Mouse (Mus musculus) small intestine, adult 2 months (tissue): Measurements from ENCODE around the gene Dennd1b.

Experiments used
- CTCF ChIP-seq: fragments of 200-500 bp; IDR thresholded peaks from 2 replicates; pipeline ENCODE4 v1.5.1; 2012; ENCODE audit warnings: low read depth, mild to moderate bottlenecking, control low read depth, inconsistent platforms, low read length, moderate library complexity, mixed read lengths; ENCODE audit not compliant: insufficient replicate concordance, insufficient read length; ENCODE audit errors: extremely low read depth
- POLR2A ChIP-seq: fragments of 200-500 bp; IDR thresholded peaks from 2 replicates; pipeline ENCODE4 v1.6.1; 2012; ENCODE audit warnings: low read depth, mild to moderate bottlenecking, control low read depth, inconsistent platforms, low read length, moderate library complexity

GRCm38 (mm10) chr1:139096369-139096768 lies 133.1 kb downstream of the Dennd1b start:
- TF ChIP-seq CTCF, result no peak
- TF ChIP-seq POLR2A, result no peak
